Comparison of ENCODE assay signal across 31 mouse cellular contexts in the genomic region with DNA sequence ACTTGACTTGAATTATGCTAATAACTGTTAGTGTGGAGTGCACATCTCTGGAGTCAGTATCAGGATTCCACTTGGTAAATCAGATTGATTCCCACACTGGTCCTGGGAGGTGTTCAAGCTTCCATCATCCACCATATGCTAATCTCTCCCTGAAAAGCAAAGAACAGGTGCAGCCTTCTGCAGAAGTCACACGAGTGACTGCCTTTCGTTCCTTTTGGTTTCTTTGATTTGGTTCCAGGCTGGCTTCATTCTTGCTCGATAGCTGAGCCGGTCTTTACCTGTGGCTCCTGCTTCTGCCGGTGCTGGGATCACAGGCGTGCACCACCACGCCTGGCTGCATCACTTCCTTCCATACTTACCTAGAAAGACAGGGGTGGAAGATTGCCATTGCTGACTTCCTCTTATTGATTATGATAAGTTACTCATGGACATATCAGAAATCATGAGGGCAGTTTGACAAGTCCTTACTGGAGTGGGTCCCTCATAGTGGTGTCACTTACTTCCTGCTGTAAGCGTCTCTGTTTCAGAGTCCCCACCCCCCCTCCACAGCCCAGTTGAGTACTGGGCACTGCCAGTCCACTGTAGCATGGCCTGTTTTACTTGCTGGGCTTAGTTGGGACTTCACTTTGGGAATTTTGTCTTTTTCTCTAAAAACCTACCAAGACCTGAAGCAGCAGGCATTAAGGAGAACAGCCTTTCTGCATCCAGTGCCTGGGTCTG. TPM values are rescaled to one million over a fixed set of nuclear protein-coding genes. Genes with fewer than 3 reads are reported as not detected.
DNase-seq lines count a peak whose midpoint lies in the region; ATAC-seq and TF ChIP-seq lines count a peak whose summit lies in the region.
"Had no signal": no experiment of that assay in that cellular context is flagged by ENCODE, and none has a peak within 500 bp of the region (broad histone marks: within the 10 kb centered on the region; RNA-seq: fewer than 3 reads in every experiment).

No protein-coding gene starts in this region.

- 40% methylated on average over 8 of the region's 8 CpGs for WGBS in liver, adult 2 months
- 82% methylated on average over 8 of the region's 8 CpGs for WGBS in liver, embryonic 11.5 days
- WGBS in intestine, embryonic 14.5 days = 80% methylated on average over 8 of the region's 8 CpGs
- 35% methylated on average over 8 of the region's 8 CpGs for WGBS in small intestine, adult 2 months

- no peak for ATAC-seq in liver, embryonic 11.5 days (replicated peaks; ENCODE audit: low FRiP score)
- ATAC-seq in intestine, embryonic 14.5 days (replicated peaks; ENCODE audit: low FRiP score, low TSS enrichment, low read depth) = peak; percentile 52; the same call in 1 of the 2 replicates
- ATAC-seq: activated CD4-positive, CD25-positive, alpha-beta regulatory T cell, adult 4 months; forebrain, embryonic 13.5 days had no signal

- H3K27ac ChIP-seq in liver, adult 2 months (replicated peaks; ENCODE audit: insufficient read depth, low read depth, low read length) = peak overlapping the region; percentile 82
- no peak overlapping the region for H3K27ac ChIP-seq in liver, embryonic 11.5 days (ENCODE audit: low read depth, low read length)
- H3K27ac ChIP-seq in intestine, embryonic 14.5 days (ENCODE audit: low read depth) = peak overlapping the region; percentile 47; the same call in 1 of the 2 replicates
- H3K27ac ChIP-seq in small intestine, adult 2 months (ENCODE audit: insufficient read depth, low read depth, low read length) = peak overlapping the region; percentile 83
- H3K27ac ChIP-seq: embryonic facial prominence, embryonic 13.5 days; forebrain, embryonic 13.5 days; heart, adult 2 months; hindbrain, embryonic 12.5 days; neural tube, embryonic 12.5 days had no signal

- H3K4me2 ChIP-seq in liver, embryonic 11.5 days = no peak overlapping the region
- no peak overlapping the region for H3K4me2 ChIP-seq in intestine, embryonic 14.5 days (ENCODE audit: low read length)
- H3K4me2 ChIP-seq: embryonic facial prominence, embryonic 13.5 days; forebrain, embryonic 13.5 days; hindbrain, embryonic 12.5 days; neural tube, embryonic 12.5 days had no signal

- H3K9me3 ChIP-seq in liver, embryonic 11.5 days (ENCODE audit: control insufficient read depth, low read length) = no peaks in the 10 kb centered on the region
- H3K9me3 ChIP-seq in intestine, embryonic 14.5 days (ENCODE audit: control insufficient read depth, low read length) = no peaks in the 10 kb centered on the region
- H3K9me3 ChIP-seq: embryonic facial prominence, embryonic 13.5 days; forebrain, embryonic 13.5 days; hindbrain, embryonic 12.5 days; megakaryocyte, embryonic 14.5 days; neural tube, embryonic 12.5 days had no signal

- no peak overlapping the region for H3K4me3 ChIP-seq in liver, adult 2 months (ENCODE audit: insufficient read depth, low read depth, low read length)
- no peak overlapping the region for H3K4me3 ChIP-seq in liver, embryonic 11.5 days (ENCODE audit: low read depth, low read length)
- no peak overlapping the region for H3K4me3 ChIP-seq in intestine, embryonic 14.5 days (ENCODE audit: low read depth, low read length)
- no peak overlapping the region for H3K4me3 ChIP-seq in small intestine, adult 2 months (ENCODE audit: low read depth, low read length)
- H3K4me3 ChIP-seq: embryonic facial prominence, embryonic 13.5 days; erythroblast, embryonic 14.5 days; forebrain, embryonic 13.5 days; heart, adult 2 months; hindbrain, embryonic 12.5 days; megakaryocyte, embryonic 14.5 days; neural tube, embryonic 12.5 days had no signal

- peak; percentile 43 for DNase-seq in liver, adult 2 months (ENCODE audit: extremely low read depth, low read depth, low spot score)
- no peak for DNase-seq in liver, embryonic 11.5 days (ENCODE audit: low spot score)
- peak; percentile 22 for DNase-seq in brain, adult 2 months (ENCODE audit: low read depth, low spot score)
- DNase-seq in intestine, embryonic 14.5 days (ENCODE audit: low spot score) = no peak
- no peak for DNase-seq in cerebellum, adult 9-10 months
- DNase-seq in cerebellum, postnatal 14 days = no peak
- no peak for DNase-seq in right cerebral cortex, adult 18-20 months
- DNase-seq: adrenal gland, adult 8-10 months; cerebellum, adult 18-20 months; cerebellum, postnatal 36 days; embryo, embryonic 11 days; gastrocnemius, postnatal 36 days; heart, adult 2 months; lung, postnatal 14 days; midbrain, embryonic 14.5 days; right cerebral cortex, postnatal 25 days had no signal

- peaks cover 15% of the 10 kb centered on the region for H3K4me1 ChIP-seq in liver, adult 2 months (ENCODE audit: control insufficient read depth, insufficient read depth, low read length)
- no peaks in the 10 kb centered on the region for H3K4me1 ChIP-seq in liver, embryonic 11.5 days (replicated peaks; ENCODE audit: control insufficient read depth, insufficient read depth, low read length)
- no peaks in the 10 kb centered on the region for H3K4me1 ChIP-seq in intestine, embryonic 14.5 days (replicated peaks; ENCODE audit: control insufficient read depth, insufficient read depth, low read length)
- peaks cover 17% of the 10 kb centered on the region for H3K4me1 ChIP-seq in small intestine, adult 2 months (ENCODE audit: control insufficient read depth, insufficient read depth, insufficient read length, low read length)
- H3K4me1 ChIP-seq: embryonic facial prominence, embryonic 13.5 days; forebrain, embryonic 13.5 days; hindbrain, embryonic 12.5 days; neural tube, embryonic 12.5 days had no signal

- no peaks in the 10 kb centered on the region for H3K79me2 ChIP-seq in liver, adult 2 months (ENCODE audit: control insufficient read depth, insufficient read depth, low read length)

- no peak for TF ChIP-seq POLR2A in liver, adult 2 months (IDR thresholded peaks at IDR 0.05; ENCODE audit: extremely low read depth, insufficient read depth, low read length)
- TF ChIP-seq POLR2A in small intestine, adult 2 months (IDR thresholded peaks at IDR 0.05; ENCODE audit: low read depth, low read length) = no peak

- TF ChIP-seq CTCF in liver, adult 2 months (IDR thresholded peaks at IDR 0.05; ENCODE audit: low read depth, low read length) = no peak
- TF ChIP-seq CTCF in small intestine, adult 2 months (IDR thresholded peaks at IDR 0.05; ENCODE audit: extremely low read depth, insufficient read length, insufficient replicate concordance, low read depth, low read length) = no peak

- peaks cover 11% of the 10 kb centered on the region; the same call in 1 of the 2 replicates for H3K36me3 ChIP-seq in liver, adult 2 months (ENCODE audit: control insufficient read depth, insufficient read depth, low read length)
- H3K36me3 ChIP-seq in liver, embryonic 11.5 days (ENCODE audit: control insufficient read depth, insufficient read depth, low read length) = no peaks in the 10 kb centered on the region; the same call in 1 of the 2 replicates
- H3K36me3 ChIP-seq in intestine, embryonic 14.5 days (ENCODE audit: control insufficient read depth, insufficient read depth, low read length) = peaks cover 86% of the 10 kb centered on the region
- peaks cover 11% of the 10 kb centered on the region for H3K36me3 ChIP-seq in small intestine, adult 2 months (ENCODE audit: control insufficient read depth, insufficient read depth, low read length)

- H3K27me3 ChIP-seq in liver, adult 2 months (ENCODE audit: control insufficient read depth, insufficient read depth, low read length) = no peaks in the 10 kb centered on the region
- H3K27me3 ChIP-seq in liver, embryonic 11.5 days (replicated peaks; ENCODE audit: control insufficient read depth, insufficient read depth, low read length) = no peaks in the 10 kb centered on the region
- H3K27me3 ChIP-seq in intestine, embryonic 14.5 days (replicated peaks; ENCODE audit: control insufficient read depth, insufficient read depth, low read length) = no peaks in the 10 kb centered on the region
- H3K27me3 ChIP-seq in small intestine, adult 2 months (ENCODE audit: control insufficient read depth, insufficient read depth, low read length) = no peaks in the 10 kb centered on the region
- H3K27me3 ChIP-seq: embryonic facial prominence, embryonic 13.5 days; forebrain, embryonic 13.5 days; hindbrain, embryonic 12.5 days; megakaryocyte, embryonic 14.5 days; neural tube, embryonic 12.5 days had no signal

- no peak overlapping the region for H3K9ac ChIP-seq in liver, adult 2 months (ENCODE audit: low read depth, low read length)
- H3K9ac ChIP-seq in liver, embryonic 11.5 days (ENCODE audit: low read depth, low read length) = no peak overlapping the region
- H3K9ac ChIP-seq in intestine, embryonic 14.5 days (ENCODE audit: low read length) = no peak overlapping the region
- H3K9ac ChIP-seq: embryonic facial prominence, embryonic 13.5 days; forebrain, embryonic 13.5 days; hindbrain, embryonic 12.5 days; neural tube, embryonic 12.5 days had no signal

RNA-seq across cellular contexts. Expression of gene E130116L18Rik, which starts 30.0 kb away (rescaled TPM):
- total RNA-seq in liver, adult 2 months (2014; rRNA removed) = not detected in 2 replicates
- not detected in 2 replicates for polyA plus RNA-seq in liver, adult 2 months (2012; rRNA removed)
- polyA plus RNA-seq in liver, embryonic 11.5 days (2014; fragmentation: Nextera tagmentation; extraction: Ambion mirVana) = not detected in 2 replicates
- polyA plus RNA-seq in intestine, embryonic 14.5 days (2014; fragmentation: Nextera tagmentation; extraction: Ambion mirVana) = not detected in 2 replicates
- not detected in 2 replicates for polyA plus RNA-seq in small intestine, adult 2 months (2012; rRNA removed)
- total RNA-seq: adrenal gland, adult 8-10 months; gastrocnemius, adult 18-20 months; gastrocnemius, postnatal 36 days; heart, adult 2 months; heart, postnatal 25 days; layer of hippocampus, postnatal 14 days; left cerebral cortex, adult 8-10 months had no signal
- polyA plus RNA-seq: activated CD4-positive, CD25-positive, alpha-beta regulatory T cell, adult 4 months; embryonic facial prominence, embryonic 13.5 days; erythroblast, embryonic 14.5 days; forebrain, embryonic 13.5 days; heart, adult 2 months; heart, embryonic 14.5 days; hindbrain, embryonic 12.5 days; limb, embryonic 11.5 days; liver, embryonic 16.5 days; midbrain, embryonic 14.5 days; neural tube, embryonic 12.5 days had no signal

RNA-seq across cellular contexts. Expression of gene Galnt11, which starts 31.3 kb away (rescaled TPM):
- total RNA-seq in liver, adult 2 months (2014; rRNA removed) = 13.4 and 16.2 TPM in 2 replicates
- polyA plus RNA-seq in liver, adult 2 months (2012; rRNA removed) = 7.0 and 8.5 TPM in 2 replicates
- polyA plus RNA-seq in liver, embryonic 11.5 days (2014; fragmentation: Nextera tagmentation; extraction: Ambion mirVana) = 14.9 and 15.4 TPM in 2 replicates
- polyA plus RNA-seq in intestine, embryonic 14.5 days (2014; fragmentation: Nextera tagmentation; extraction: Ambion mirVana) = 42.1 and 45.5 TPM in 2 replicates
- 3.1 and 7.7 TPM in 2 replicates for polyA plus RNA-seq in small intestine, adult 2 months (2012; rRNA removed)

Comparison
In these comparisons a context has a peak if more than half of its experiments do, and no peak if none do; other contexts are left out.
1. DNase-seq: peak in liver, adult 2 months (single experiment) and brain, adult 2 months (single experiment); none in liver, embryonic 11.5 days (single experiment), intestine, embryonic 14.5 days (single experiment), cerebellum, adult 9-10 months (single experiment), cerebellum, postnatal 14 days (0 of 2) and right cerebral cortex, adult 18-20 months (single experiment).